10 mouse cellular contexts compared by ENCODE assay signal in genomic region chr2:131134381-131134780, GRCm38 (mm10). TPM values are rescaled to one million over a fixed set of nuclear protein-coding genes. Genes with fewer than 3 reads are reported as not detected.
DNase-seq lines count a peak whose midpoint lies in the region; ATAC-seq lines count a peak whose summit lies in the region.
"Had no signal": no experiment of that assay in that cellular context is flagged by ENCODE, and none has a peak within 500 bp of the region (broad histone marks: within the 10 kb centered on the region; RNA-seq: fewer than 3 reads in every experiment).

No protein-coding gene starts in this region.

- DNase-seq in heart, adult 8-10 months (ENCODE audit: low spot score): peak; percentile 84
- DNase-seq in kidney, postnatal 36 days: peak; percentile 61 to 82
- no peak for DNase-seq in B cell, adult 2 months
- no peak for DNase-seq in right cerebral cortex, postnatal 4 days
- DNase-seq in spleen, postnatal 14 days (ENCODE audit: low spot score in 2 of 2): no peak

- H3K27ac ChIP-seq in midbrain, embryonic 16.5 days (ENCODE audit: low read length): no peak overlapping the region

- H3K9ac ChIP-seq in midbrain, embryonic 16.5 days (ENCODE audit: low read depth, low read length): 0 out of 2 replicates have a peak overlapping the region, but pooled peaks have one; percentile 31

- peaks cover 3% of the 10 kb centered on the region for H3K27me3 ChIP-seq in megakaryocyte, embryonic 14.5 days (replicated peaks)
- H3K27me3 ChIP-seq in midbrain, embryonic 16.5 days (ENCODE audit: control insufficient read depth, insufficient read depth, low read depth, low read length): no peaks in the 10 kb centered on the region

- no peaks in the 10 kb centered on the region for H3K9me3 ChIP-seq in megakaryocyte, embryonic 14.5 days
- no peaks in the 10 kb centered on the region for H3K9me3 ChIP-seq in midbrain, embryonic 16.5 days (replicated peaks; ENCODE audit: control insufficient read depth, low read length, poor library complexity, severe bottlenecking)

- peaks cover 64% of the 10 kb centered on the region for H3K4me1 ChIP-seq in megakaryocyte, embryonic 14.5 days
- H3K4me1 ChIP-seq in midbrain, embryonic 16.5 days (ENCODE audit: control insufficient read depth, insufficient read depth, low read length): no peaks in the 10 kb centered on the region

- peaks cover 11% of the 10 kb centered on the region for H3K36me3 ChIP-seq in megakaryocyte, embryonic 14.5 days (replicated peaks; ENCODE audit: low read length)
- H3K36me3 ChIP-seq in midbrain, embryonic 16.5 days (ENCODE audit: control insufficient read depth, insufficient read depth, low read length): no peaks in the 10 kb centered on the region

- no peak for ATAC-seq in megakaryocyte, adult 5-6 weeks (ENCODE audit: poor library complexity, severe bottlenecking)
- no peak for ATAC-seq in midbrain, embryonic 16.5 days

- H3K4me2 ChIP-seq in midbrain, embryonic 16.5 days (ENCODE audit: low read length): no peak overlapping the region

- 43% methylated on average over 1 of the region's 1 CpGs for WGBS in midbrain, embryonic 16.5 days

- peak overlapping the region; percentile 50 for H3K4me3 ChIP-seq in megakaryocyte, embryonic 14.5 days (replicated peaks)
- no peak overlapping the region for H3K4me3 ChIP-seq in midbrain, embryonic 16.5 days (ENCODE audit: low read depth, low read length)

RNA-seq across cellular contexts. Expression of gene Gm11037, which starts 1.1 kb away (rescaled TPM):
- not detected in 2 replicates for polyA plus RNA-seq in megakaryocyte, embryonic 14.5 days (2012; ENCODE audit: insufficient read depth, low replicate concordance)
- total RNA-seq in megakaryocyte, adult 5-6 weeks (2015): not detected in 2 replicates
- not detected in 2 replicates for total RNA-seq in megakaryocyte, adult 5-6 weeks (2017)
- total RNA-seq in heart, adult 8-10 months (2022): not detected
- polyA plus RNA-seq in midbrain, embryonic 16.5 days (2015; fragmentation: Nextera tagmentation; extraction: Ambion mirVana): not detected in 2 replicates
- total RNA-seq: gastrocnemius, postnatal 36 days had no signal
- polyA plus RNA-seq: neural tube, embryonic 11.5 days had no signal

RNA-seq across cellular contexts. Expression of gene Hspa12b, which starts 7.3 kb away (rescaled TPM):
- 0.36 TPM in 1 of 2 replicates, not detected in the other for polyA plus RNA-seq in megakaryocyte, embryonic 14.5 days (2012; ENCODE audit: insufficient read depth, low replicate concordance)
- not detected in 2 replicates for total RNA-seq in megakaryocyte, adult 5-6 weeks (2015)
- not detected in 2 replicates for total RNA-seq in megakaryocyte, adult 5-6 weeks (2017)
- total RNA-seq in heart, adult 8-10 months (2022): 10 to 100 TPM; 21.5 to 33.7 (median 31.0) TPM
- 4.5 and 5.0 TPM in 2 replicates for polyA plus RNA-seq in midbrain, embryonic 16.5 days (2015; fragmentation: Nextera tagmentation; extraction: Ambion mirVana)

RNA-seq across cellular contexts. Expression of gene 1700037H04Rik, which starts 25.5 kb away (rescaled TPM):
- polyA plus RNA-seq in megakaryocyte, embryonic 14.5 days (2012; ENCODE audit: insufficient read depth, low replicate concordance): 322 and 610 TPM in 2 replicates
- 21.5 and 31.3 TPM in 2 replicates for total RNA-seq in megakaryocyte, adult 5-6 weeks (2015)
- 15.5 and 22.7 TPM in 2 replicates for total RNA-seq in megakaryocyte, adult 5-6 weeks (2017)
- total RNA-seq in heart, adult 8-10 months (2022): 10 to 100 TPM in 3 of 4 experiments, 1 to 10 TPM in 1; 9.7 to 12.1 (median 10.5) TPM
- 74.0 and 74.1 TPM in 2 replicates for polyA plus RNA-seq in midbrain, embryonic 16.5 days (2015; fragmentation: Nextera tagmentation; extraction: Ambion mirVana)

RNA-seq across cellular contexts. Expression of gene Cenpb, which starts 45.5 kb away (rescaled TPM):
- polyA plus RNA-seq in megakaryocyte, embryonic 14.5 days (2012; ENCODE audit: insufficient read depth, low replicate concordance): 147 and 259 TPM in 2 replicates
- 7.7 and 8.7 TPM in 2 replicates for total RNA-seq in megakaryocyte, adult 5-6 weeks (2015)
- total RNA-seq in megakaryocyte, adult 5-6 weeks (2017): 15.6 and 16.8 TPM in 2 replicates
- 10 to 100 TPM; 89.5 to 93.4 (median 90.3) TPM for total RNA-seq in heart, adult 8-10 months (2022)
- 11.1 and 11.7 TPM in 2 replicates for polyA plus RNA-seq in midbrain, embryonic 16.5 days (2015; fragmentation: Nextera tagmentation; extraction: Ambion mirVana)

RNA-seq across cellular contexts. Expression of gene Siglec1, which starts 47.8 kb away (rescaled TPM):
- polyA plus RNA-seq in megakaryocyte, embryonic 14.5 days (2012; ENCODE audit: insufficient read depth, low replicate concordance): 7.1 and 11.8 TPM in 2 replicates
- total RNA-seq in megakaryocyte, adult 5-6 weeks (2015): 2.3 and 4.2 TPM in 2 replicates
- total RNA-seq in megakaryocyte, adult 5-6 weeks (2017): 1.1 and 1.5 TPM in 2 replicates
- 1 to 10 TPM in 3 of 4 experiments, under 1 TPM in 1; 0.98 to 2.4 (median 1.5) TPM for total RNA-seq in heart, adult 8-10 months (2022)
- polyA plus RNA-seq in midbrain, embryonic 16.5 days (2015; fragmentation: Nextera tagmentation; extraction: Ambion mirVana): 0.15 and 0.18 TPM in 2 replicates

Comparison
In these comparisons a context has a peak if more than half of its experiments do, and no peak if none do; other contexts are left out.
1. DNase-seq: peak in heart, adult 8-10 months (single experiment) and kidney, postnatal 36 days (2 of 2); none in B cell, adult 2 months (0 of 2), right cerebral cortex, postnatal 4 days (single experiment) and spleen, postnatal 14 days (0 of 2).
2. RNA of gene Hspa12b, which starts 7.3 kb away (total RNA-seq): 21.5 to 33.7 TPM in heart, adult 8-10 months; not detected in megakaryocyte, adult 5-6 weeks; every median in the first group is over 10 times any median in the second.